Mouse (Mus musculus) testis, adult 2 months (tissue): ENCODE data around the gene Dgki.

Experiments
- CTCF ChIP-seq: fragments of 200-500 bp; IDR thresholded peaks from 2 replicates; pipeline ENCODE4 v1.5.1; 2012; ENCODE audit warnings: low read depth, mild to moderate bottlenecking, inconsistent platforms, low read length, moderate library complexity; ENCODE audit not compliant: control insufficient read depth, insufficient read depth, insufficient replicate concordance
- POLR2A ChIP-seq: fragments of 200-500 bp; IDR thresholded peaks from 2 replicates; pipeline ENCODE4 v1.6.1; 2012; ENCODE audit warnings: low read depth, mild to moderate bottlenecking, inconsistent platforms, low read length, moderate library complexity; ENCODE audit not compliant: control insufficient read depth

- TF ChIP-seq POLR2A (no peak), CTCF (no peak)
Observed at GRCm38 (mm10) chr6:37197745-37198144, 102.2 kb downstream of the Dgki start.
